Mouse (Mus musculus): ENCODE measurements around the gene Clca3a1.

GRCm38 (mm10) chr3:144697942-144698341 is 62.8 kb downstream of the Clca3a1 start:
- TF ChIP-seq CTCF (IDR thresholded peaks at IDR 0.05; ENCODE audit: borderline replicate concordance, control insufficient read depth, extremely low read depth, insufficient read depth, low read length, poor library complexity): no peak
- TF ChIP-seq POLR2A (IDR thresholded peaks at IDR 0.05; ENCODE audit: control insufficient read depth, extremely low read depth, insufficient read depth, low read length, poor library complexity): no peak

Data from thymus, adult 2 months (tissue).